Mouse (Mus musculus) urinary bladder, postnatal 36 days (tissue): ENCODE data around the gene Dok5.

Experiments
- DNase-seq, 2 experiments: peaks; one replicate each; pipeline ENCODE4 v3.0.0; 2022; ENCODE audit warnings: low spot score in 2 of 2, mixed read lengths in 1 of 2

The Dok5 gene

DNA sequence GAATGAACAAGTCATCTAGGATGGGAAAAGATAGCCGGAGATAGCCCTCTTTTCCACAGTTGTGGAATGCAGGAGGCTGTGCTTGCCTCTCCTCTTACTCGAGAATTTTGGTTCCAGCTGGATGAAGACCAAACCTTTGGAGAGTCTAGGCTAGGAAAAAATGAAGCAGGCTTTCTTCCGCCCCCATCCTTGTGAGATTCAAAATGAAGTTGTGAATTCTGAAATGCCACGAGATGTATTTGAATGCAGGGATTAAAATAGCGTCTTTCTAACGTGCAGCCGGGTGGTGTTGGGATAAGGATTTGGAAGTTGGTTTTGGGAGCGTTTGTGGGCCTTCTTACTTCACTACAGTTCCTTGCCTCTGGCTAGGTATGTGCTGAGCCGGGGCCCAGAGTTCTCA, 6.8 kb downstream of the Dok5 start:
- no peak for DNase-seq

DNA sequence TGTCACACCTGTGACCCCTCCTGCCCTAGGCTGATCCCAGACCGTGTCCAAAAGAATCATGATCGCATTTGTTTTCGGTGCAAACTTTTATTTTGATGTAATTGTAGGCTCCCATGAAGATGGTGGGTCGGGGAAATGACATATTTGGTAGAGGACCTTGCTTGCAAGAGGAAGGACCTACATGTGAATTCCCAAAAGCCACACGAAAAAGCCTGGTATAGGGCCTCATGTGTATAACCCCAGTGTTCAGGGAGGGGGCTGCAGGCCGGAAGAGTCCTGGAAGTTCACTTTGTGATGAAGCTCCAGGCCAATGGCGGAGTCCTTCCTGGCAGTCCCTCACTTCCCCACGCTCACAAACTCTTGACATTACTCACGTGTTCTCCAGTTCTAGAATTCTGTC, 7.3 kb downstream of the Dok5 start:
- DNase-seq = no peak

DNA sequence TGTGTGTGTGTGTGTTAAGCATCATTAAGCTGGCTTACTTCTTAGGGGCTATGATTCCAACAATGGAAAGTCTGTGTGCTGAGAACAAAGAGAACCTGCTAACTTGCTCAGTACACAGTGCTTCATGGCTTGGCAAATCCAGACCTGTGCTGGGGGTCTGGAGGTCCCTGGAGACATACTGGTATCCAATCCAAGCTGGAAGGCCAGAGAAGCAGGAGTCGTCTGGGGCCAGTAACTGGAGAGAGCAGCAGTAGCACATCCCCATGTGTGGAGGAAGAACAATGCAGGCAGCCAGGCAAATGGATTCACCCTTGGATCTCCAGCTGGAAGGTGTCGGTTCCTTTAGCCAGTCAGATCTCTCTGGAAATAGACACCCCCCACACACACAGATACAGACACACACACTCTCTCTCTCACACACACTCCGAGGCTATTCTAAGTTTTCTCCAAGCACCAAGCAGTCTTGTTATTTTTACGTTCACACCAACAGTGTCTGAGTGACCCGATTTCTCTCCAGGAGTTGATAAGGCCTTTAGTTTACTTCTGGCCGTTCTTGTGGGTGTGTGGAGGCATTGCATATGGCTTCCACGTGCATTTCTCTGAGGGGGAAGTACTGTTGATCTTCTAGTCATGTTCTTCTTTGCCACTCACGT, 8.2 kb downstream of the Dok5 start:
- no peak for DNase-seq

DNA sequence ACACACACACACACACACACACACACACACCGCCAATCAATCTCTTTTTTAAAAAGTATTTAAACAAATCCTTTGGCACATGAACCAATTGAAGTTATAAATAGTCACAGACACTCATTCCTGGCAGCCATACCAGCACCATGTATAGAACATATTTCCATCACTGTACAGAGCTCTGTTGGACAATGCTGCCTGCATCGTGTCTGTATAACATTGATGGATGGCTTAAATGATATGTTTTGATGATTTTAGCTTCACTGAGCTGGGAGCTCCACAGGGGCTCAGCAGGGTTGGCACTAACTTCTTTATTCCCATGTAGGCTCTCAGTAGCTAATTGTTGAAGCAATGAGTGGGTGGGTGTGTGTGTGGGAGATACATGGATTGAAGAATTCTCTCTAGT, 11.9 kb downstream of the Dok5 start:
- DNase-seq = no peak

DNA sequence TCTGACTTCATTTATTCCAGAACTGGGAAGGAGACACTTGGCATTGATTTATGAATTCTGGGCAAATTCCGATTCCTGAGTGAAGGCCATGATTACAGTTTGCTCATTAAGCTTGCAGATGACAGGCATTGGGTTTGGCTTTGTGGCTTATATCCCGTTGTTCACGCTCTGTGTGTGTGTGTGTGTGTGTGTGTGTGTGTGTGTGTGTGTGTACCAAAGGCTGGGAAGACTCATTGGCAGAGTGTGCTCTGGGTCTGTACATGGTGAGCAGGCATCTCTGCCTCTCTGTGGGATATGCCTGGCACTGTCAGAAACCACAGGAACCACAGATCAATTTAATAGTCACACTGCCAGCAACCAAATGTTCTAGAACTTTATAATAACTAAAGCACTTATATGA, 17.3 kb downstream of the Dok5 start:
- no peak for DNase-seq

DNA sequence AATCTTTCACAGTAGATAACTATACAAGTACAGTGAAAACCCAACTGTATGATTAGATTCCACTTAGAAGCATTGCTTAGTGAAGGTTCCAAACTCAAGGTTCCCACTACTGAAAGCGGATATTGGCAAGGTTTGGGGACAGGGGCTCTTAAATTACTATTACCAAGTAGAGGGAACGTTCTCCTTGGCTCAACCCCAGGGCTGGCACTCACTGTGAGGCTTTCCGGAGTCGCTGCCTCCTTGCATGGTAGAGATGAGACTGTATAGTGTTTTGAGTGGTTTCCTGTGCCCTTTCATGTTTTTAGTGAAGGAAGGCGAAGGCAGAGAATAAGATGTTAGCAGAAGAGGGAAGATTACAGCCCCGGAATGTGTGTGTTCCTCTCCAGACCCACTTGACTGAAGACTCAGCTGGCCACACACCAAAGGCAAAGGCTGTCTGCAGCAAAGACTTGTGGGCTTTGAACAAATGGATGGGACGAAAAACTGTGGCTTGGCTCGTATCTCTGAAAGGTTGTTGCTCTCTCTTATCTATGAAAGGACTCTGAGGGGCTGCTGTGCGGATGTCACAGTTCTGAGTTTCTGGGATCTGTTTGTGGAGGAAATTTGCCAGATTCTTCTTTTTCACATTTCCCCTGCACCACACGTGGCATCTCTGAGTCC, 20.7 kb downstream of the Dok5 start:
- DNase-seq = no peak

DNA sequence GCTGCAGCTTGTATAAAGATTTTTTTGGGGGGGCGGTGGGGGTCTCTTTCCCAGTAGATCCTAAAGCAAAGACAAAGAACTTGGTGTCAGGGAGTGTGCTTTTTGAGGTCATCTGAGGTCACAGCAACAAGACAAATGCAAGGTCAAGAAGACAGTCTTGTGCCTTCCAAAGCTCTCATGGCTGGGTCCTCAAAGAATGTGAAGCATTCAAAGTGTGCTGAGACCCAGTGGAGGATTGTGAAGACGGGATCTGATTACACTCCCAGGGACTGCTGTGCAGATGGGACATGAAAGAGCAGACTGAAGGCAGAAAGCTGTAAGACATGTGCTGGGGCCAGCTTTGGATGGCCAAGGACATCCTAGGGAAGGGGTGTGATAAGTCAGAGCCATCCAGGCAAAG, 24.2 kb downstream of the Dok5 start:
- DNase-seq = no peak

DNA sequence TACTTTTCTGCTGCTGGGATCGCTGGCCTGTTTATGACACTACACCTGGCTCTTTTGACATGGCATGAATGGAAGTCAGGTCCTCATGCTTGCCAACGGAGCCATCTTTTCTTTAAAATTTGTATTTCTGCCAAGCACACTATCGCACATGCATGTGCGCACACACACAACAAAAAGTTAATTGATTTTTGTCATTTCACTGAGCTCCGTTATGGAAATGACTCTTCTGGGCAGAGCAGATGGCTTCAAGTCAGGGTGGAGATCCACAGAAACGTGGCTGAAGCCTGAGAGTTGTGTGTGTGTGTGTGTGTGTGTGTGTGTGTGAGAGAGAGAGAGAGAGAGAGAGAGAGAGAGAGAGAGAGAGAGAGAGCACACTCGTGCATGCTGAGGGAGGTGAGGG, 25.1 kb downstream of the Dok5 start:
- no peak for DNase-seq

DNA sequence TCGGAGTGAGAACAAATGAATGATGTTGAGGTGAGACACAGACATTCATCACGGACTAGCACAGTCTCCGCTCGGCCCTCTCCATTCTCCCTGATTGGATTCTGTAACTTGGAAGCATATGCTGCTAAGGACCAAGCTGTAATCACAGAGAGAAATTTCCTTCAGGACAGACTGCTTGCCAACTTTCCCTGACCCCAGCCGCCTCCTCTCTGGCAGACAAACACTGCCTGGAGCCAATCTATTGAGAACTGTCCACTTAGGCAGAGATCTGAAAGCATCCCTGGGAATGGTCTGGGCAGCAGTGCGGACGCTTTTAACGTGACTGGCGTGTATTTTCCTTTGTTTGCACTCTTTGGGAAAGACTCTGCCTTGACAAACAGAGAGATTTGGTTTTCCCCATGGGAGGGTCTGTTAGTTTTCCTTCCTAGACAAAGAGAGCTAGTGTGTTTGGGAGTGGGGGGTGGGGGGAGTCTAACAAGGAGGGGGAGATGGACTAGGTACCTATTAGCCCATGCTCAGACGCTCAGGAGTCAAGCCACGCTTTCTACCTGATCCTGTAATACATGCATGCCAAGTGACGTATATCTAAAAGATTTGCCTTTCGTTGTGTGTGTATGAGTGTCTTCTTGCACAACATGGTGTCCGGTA, 25.7 kb downstream of the Dok5 start:
- DNase-seq = peak in 1 of 2 experiments; percentile 17

DNA sequence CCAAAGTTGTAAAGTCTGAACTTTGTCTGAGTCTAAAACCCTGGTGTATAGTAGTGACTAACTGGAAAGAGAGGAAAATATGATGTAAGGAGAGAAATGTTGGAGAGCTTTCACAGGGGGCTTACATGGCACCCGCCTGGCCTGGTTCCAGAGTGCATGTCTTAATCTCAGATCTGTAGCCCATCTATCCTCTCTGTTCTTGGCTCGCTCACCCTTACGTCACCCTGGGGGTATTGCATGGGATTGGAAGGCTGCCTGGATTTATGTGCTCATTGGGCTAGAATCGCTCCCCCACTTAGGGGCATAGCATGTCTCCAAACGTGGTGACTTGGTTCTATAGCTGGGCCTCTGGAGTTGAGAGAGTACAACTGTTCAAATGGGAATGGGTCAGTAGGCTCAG, 26.6 kb downstream of the Dok5 start:
- DNase-seq = peak in 1 of 2 experiments; percentile 62

DNA sequence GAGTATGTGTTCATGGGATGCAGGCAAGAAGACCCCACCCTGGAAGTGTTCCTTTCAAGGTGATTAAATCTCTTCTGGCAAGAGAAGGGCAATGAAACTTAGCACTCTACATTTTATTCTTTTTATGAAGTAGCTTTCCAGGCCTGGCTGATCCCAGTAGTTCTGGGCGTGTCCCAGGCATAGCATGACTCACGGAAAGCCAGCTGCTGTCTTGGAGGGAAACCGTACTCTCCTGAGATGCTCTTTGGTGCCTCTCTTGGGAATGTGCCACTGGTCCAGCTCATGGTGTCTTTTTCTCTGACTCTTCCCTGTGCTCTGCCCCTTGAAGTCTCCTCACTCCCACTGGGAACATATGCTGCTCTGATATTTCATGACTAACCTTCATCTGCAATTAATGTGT, 33.1 kb downstream of the Dok5 start:
- no peak for DNase-seq

DNA sequence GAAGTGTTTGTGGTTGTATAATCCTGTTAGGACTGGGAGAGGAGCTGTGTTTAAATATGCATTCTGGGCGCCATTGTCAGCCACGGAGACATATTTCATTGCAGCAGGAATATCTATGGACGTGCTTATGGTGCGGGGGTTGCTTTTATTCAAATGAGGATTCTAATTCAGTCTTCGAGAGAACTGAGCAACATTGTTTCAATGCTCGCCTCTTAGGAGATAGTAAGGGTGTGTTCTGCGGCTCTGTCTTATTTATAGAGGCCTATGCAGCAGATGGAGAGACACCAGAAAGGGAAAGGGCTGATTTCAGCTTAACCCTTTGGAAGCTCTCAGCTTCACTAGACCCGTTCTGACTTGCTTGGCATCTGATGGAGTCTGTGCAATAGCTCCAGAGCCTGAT, 35.6 kb downstream of the Dok5 start:
- DNase-seq = no peak

DNA sequence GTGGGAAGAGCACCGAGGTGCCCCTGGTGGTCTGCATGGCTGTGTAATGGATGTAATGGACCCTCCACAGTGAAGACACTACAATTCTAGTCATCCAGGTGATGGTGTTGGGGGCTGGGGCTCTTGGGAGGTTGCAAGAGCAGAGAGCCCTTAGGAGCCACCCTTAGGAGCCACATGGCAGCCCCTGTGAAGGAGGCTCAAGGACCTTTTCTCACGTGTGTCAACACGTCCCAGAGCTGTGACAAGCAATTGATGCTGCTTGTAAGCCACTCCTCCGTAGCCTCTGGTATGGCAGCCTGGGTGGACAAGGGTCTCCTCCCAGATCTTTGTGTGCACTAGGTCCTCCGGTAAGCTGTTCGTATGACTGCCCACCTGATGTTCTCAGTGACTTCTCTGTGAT, 37.1 kb downstream of the Dok5 start:
- no peak for DNase-seq

DNA sequence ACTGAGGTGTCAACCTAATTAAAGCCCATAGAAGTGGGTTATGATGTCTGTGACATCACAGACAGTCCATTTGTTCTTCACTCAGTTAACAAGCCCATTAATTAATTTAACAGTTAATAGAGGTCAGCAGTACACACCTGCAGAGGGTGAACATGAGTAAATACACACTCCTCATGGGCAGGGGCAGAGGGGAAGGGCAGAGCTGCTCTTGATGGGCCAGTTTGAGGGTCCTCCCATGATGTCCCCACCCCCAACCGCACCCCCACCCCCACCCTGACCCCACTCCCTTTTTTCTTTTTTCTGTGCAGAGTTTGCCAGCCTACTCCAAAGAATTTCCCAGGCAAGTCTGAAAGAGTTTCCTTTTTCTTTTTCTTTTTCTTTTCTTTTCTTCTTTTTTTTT, 39.9 kb downstream of the Dok5 start:
- no peak for DNase-seq

DNA sequence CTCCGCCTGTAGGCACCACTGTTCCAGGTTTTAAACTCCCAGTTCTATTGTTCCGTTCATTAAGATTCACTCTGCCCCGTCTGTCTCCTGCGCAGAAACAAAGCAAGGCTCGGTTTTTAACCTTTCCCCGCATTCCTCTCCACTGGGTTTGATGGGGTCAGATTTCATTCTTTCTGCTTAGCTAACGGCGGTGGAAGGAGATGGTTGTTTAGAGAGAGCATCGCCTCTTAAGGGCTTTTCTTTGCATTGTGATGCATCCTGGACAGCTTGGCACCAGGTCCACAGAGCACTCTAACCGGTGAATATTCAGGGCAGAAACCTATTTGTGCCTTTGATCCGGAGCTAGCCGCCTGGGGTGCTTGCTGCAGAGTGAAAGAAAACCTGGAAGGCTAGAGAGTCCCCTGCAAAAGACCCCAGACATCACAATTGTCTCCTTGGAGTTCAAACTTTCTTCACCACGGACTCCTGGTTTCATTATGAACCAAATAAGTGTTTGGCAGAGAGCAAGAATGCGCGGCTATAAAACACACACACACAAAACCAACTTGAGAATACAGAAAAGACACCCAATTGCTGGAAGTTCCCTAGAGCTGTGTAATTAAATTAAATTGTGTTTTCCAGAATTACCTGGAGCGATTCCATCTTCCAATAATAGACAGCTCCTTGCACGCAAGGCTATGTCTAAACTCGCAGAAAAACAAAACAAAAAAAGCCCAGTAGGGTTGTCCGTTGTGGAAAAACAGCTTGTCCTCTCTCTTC, 40.7 kb downstream of the Dok5 start:
- DNase-seq = no peak

DNA sequence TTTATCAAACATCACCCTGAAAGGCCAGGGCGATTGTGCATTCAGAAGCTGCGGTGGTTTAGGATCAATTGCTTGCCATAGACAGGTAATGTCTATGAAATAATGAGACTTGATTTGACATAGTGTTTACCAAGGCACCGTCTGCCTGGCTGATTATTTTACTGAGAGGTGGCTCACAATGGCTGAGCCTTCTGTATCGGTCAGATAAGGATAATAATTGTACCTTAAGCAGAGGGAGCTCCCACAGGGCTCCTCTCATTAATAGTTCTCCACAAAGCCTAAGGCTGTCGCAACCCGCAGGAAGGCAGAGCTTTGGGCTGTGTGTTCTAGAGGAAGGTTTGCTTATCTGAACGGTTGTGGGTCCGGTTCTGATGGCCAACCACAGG, 41.3 kb downstream of the Dok5 start:
- DNase-seq = no peak

DNA sequence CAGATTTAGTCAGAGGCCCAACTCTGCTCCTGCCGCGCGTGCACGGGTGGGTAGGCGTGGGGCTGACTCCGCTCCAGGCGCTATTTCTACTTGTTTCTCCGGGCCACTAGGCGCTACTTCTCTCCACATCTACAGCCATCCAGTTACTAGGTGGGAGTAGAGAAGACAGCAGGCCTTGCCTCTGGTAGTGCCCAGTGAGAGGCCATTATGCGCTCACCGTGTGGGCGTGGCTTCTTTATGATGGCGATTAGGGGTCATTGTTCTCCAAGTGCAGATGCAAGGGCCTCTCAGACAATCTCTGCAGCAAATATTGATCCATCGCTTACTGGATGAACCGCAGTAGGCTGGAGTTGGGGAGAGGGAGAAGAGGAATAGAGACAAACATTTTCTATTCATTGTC, 44.0 kb downstream of the Dok5 start:
- DNase-seq = no peak

DNA sequence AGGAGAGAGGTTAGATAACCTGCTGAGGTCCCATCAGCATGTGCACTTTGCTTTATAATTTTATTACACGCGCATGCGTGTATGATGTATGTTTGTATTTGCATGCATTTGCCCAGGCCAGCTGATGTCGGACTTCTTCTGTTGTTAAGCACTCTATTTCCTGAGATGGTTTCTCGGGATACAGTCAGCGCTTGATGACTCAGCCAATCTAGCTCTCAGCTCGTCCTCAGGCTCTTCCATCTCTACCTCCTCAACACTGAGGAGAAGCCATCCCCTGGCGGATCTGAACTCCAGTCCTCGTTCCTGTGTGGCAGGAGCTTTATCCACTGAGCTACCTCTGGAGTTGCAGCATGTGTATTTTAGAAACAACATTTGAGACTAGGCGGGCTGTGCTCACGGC, 44.5 kb downstream of the Dok5 start:
- no peak for DNase-seq

DNA sequence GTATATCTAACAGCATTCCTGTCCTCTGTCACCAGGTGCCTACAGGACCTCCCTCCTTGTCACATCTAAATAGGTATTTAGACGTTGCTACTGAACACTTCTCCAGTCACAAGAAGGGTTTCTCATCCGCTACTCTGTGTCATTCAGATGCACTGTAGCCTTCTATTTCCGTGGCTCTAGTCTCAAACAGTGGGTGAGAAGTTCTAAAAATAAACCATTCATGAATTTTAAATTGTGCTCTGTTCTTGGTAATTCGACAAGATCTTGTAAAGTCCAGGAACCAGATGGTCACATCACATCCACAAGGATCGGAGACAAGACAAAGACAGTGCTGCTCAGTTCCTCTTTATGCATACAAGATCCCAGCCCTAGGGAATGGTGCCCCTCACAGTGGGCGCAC, 46.0 kb downstream of the Dok5 start:
- no peak for DNase-seq

DNA sequence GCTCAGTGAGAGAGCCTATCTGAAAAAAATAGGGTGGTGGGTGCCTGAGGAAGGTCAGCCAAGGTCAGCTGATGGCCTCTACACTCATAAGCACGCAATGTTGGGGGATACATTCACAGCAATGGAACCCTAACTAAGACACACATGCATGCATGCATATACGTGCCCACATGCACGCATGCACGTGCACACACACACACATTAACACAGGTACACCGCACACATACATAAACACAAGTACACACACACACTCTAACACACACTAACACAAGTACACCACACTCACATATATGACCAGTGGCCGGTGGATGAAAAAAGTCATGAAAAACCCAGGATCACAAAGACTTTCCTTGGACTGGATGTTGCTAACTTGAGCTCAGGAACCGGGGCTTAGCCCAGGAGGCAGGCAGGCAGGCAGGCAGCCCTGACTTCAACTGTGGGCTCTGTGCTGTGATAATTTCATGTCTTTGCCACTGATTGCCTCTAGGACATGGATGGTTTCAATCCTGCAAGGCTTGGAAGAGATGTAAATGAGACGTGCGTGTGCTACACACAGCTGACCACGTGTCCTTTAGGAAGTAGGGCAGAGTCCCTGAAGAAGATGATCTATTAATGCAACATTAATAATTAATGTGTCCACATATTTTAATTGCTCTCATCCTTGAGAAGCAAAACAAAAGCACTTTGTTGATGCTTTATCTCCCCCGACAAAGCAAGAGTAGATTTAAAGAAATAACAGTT, 48.6 kb downstream of the Dok5 start:
- no peak for DNase-seq

DNA sequence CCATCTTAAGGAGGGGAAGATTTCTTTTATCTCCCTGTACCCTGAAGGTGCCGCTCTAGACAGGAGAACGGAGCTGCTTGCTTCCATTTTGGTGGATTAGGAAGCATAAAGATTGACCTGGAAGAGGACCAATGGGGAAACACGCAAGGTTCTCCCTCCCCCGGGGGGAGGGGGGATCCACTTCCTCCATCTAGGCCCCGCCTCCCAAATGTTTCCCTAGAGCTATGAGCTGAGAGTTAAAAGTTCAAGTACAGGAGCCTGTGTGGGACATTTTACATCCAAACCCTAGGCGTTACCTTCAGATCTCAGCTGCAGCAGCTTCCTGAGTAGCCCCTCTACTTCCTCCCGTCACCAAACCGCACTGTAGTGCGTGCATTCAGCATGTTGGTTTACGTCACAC, 56.5 kb downstream of the Dok5 start:
- no peak for DNase-seq
